Mouse (Mus musculus) midbrain, embryonic 14.5 days (tissue): ENCODE data around the gene Krt78. TPM values are rescaled to one million over a fixed set of nuclear protein-coding genes. Genes with fewer than 3 reads are reported as not detected.

Experiments
- ATAC-seq: fragments of 200-750 bp; cut with Nextera tagmentation; 2 replicates; pipeline ENCODE4 v1.8.0; 2017; ENCODE audit warnings: moderate number of reproducible peaks, moderate library complexity; ENCODE audit not compliant: low FRiP score, low TSS enrichment
- DNase-seq: peaks from one replicate; pipeline ENCODE4 v3.0.0-alpha.2; 2015
- H3K27ac ChIP-seq: fragments of 300-500 bp; sonication (generic); replicated peaks from 2 replicates; pipeline ENCODE4 v1.5.1; 2014; ENCODE audit warnings: mild to moderate bottlenecking, low read depth, low read length, moderate library complexity
- H3K27me3 ChIP-seq: fragments of 300-500 bp; sonication (generic); 2 replicates; pipeline ENCODE4 v1.6.1; 2014; ENCODE audit warnings: low read length, control low read depth, mixed read lengths; ENCODE audit not compliant: control insufficient read depth, insufficient read depth
- H3K36me3 ChIP-seq: fragments of 300-500 bp; sonication (generic); 2 replicates; pipeline ENCODE4 v1.6.1; 2014; ENCODE audit warnings: low read length, control low read depth; ENCODE audit not compliant: control insufficient read depth, insufficient read depth
- H3K4me1 ChIP-seq: fragments of 300-500 bp; sonication (generic); 2 replicates; pipeline ENCODE4 v1.6.1; 2014; ENCODE audit warnings: mild to moderate bottlenecking, antibody characterized with exemption, low read length, control low read depth; ENCODE audit not compliant: control insufficient read depth, insufficient read depth
- H3K4me2 ChIP-seq: fragments of 300-500 bp; sonication (generic); 2 replicates; pipeline ENCODE4 v1.6.1; 2014; ENCODE audit warnings: mild to moderate bottlenecking, low read length, moderate library complexity
- H3K4me3 ChIP-seq: fragments of 300-500 bp; sonication (generic); replicated peaks from 2 replicates; pipeline ENCODE4 v1.5.1; 2014; ENCODE audit warnings: low read depth, low read length
- H3K9ac ChIP-seq: fragments of 300-500 bp; sonication (generic); replicated peaks from 2 replicates; pipeline ENCODE4 v1.6.1; 2014; ENCODE audit warnings: mild to moderate bottlenecking, low read length, moderate library complexity
- H3K9me3 ChIP-seq: fragments of 300-500 bp; sonication (generic); 2 replicates; pipeline ENCODE4 v1.6.1; 2016; ENCODE audit warnings: low read length, control low read depth, mixed read lengths; ENCODE audit not compliant: control insufficient read depth
- WGBS: fragments of 180-500 bp; shearing (Covaris S2); extraction: QIAGEN DNeasy Blood & Tissue Kit; methylation state at CpG from one replicate; pipeline ENCODE4 v1.1.7; 2014; 5-methylcytosine and 5-hydroxymethylcytosine counted together
- polyA plus RNA-seq: library from polyadenylated mRNA; unstranded; fragments of >200 nt; fragmentation: Nextera tagmentation; extraction: Ambion mirVana; gene quantifications from 2 replicates; pipeline ENCODE4 v1.2.1, GENCODE M21; 2014

The Krt78 gene
- polyA plus RNA-seq, 1 experiment from 2014 or later: not detected

- H3K9ac ChIP-seq: no peak overlapping the region
Measured at GRCm38 (mm10) chr15:101945430-101945829, 8.7 kb downstream of the Krt78 start.

DNA sequence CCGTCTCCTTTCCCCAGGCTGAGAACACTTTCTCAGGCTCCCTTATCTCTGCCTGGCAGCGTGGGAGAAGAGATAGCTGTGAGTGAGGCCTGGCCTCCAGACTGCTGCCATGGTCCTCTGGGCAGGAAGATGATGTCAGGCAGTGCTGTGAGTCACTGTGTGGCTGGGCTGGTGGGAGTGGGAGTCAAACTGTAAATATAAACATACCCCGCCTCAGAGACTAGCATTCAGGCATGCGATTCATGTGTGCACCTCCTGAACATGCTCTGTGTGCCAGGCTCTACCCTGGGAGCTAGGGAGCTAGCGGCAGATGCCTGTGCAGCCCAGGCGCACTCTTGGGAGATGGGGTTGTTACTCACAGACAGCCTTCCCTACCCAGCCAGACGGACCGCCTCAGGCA lies 12.1 kb downstream of the Krt78 start:
- Histone ChIP-seq H3K36me3 (no peaks in the 10 kb centered on the region), H3K9me3 (no peaks in the 10 kb centered on the region), H3K27ac (no peak overlapping the region), H3K4me3 (no peak overlapping the region), H3K27me3 (no peaks in the 10 kb centered on the region), H3K9ac (no peak overlapping the region), H3K4me2 (no peak overlapping the region), H3K4me1 (no peaks in the 10 kb centered on the region)
- ATAC-seq (no peak), DNase-seq (no peak)
- 74% methylated on average over 8 of the region's 8 CpGs for WGBS

More at GRCm38 (mm10) chr15:101945430-101945829, 8.7 kb downstream of the Krt78 start:
- H3K4me2 ChIP-seq: no peak overlapping the region
- no peak overlapping the region for H3K4me3 ChIP-seq
- H3K36me3 ChIP-seq: no peaks in the 10 kb centered on the region
- WGBS: 88% methylated on average over 1 of the region's 1 CpGs
- H3K9me3 ChIP-seq: no peaks in the 10 kb centered on the region
- ATAC-seq (no peak), DNase-seq (no peak)
- H3K4me1 ChIP-seq: no peaks in the 10 kb centered on the region
- H3K27ac ChIP-seq: no peak overlapping the region
- H3K27me3 ChIP-seq: no peaks in the 10 kb centered on the region

DNA sequence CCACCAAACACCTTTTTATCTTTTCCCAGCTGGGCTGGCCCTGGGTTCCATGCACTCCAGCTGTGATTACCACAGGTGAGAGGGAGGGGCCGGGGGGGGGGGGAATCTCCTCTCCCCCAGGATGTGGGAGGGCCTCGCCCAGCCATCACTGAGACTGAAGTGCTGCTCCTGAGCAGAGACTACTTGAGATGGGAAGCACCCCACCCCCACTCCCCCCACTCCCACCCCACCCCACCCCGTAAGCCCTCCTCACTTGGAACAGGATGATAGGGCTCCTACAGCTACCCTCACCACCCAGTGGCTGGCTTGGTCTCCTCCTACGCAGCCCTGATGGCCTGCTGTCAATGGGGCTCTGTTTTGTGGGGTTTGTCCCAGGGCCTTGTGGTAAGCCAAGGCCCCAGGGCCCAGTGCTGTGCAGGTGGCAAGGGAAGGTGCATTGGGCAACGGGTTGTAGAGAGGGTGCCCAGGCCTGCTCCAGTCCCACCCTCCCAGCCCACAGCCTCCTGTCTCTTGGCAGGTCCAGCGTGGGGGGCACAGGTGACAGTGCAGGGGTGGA lies 13.7 kb downstream of the Krt78 start, which contains the start of gene Krt79:
Gene Krt79, minus strand, starts transcription at position 51 of the 556 bp plus-strand sequence.
- WGBS: 75% methylated on average over 6 of the region's 6 CpGs
- H3K9ac ChIP-seq: no peak within 1 kb of the TSS
- ATAC-seq: no peak
- no peaks in the 10 kb centered on the region for H3K9me3 ChIP-seq
- no peak within 1 kb of the TSS for H3K4me3 ChIP-seq
- no peak for DNase-seq
- no peak within 1 kb of the TSS for H3K4me2 ChIP-seq
- H3K27me3 ChIP-seq: no peaks in the 10 kb centered on the region
- no peaks in the 10 kb centered on the region for H3K4me1 ChIP-seq
- H3K36me3 ChIP-seq: no peaks in the 10 kb centered on the region
- no peak within 1 kb of the TSS for H3K27ac ChIP-seq

GRCm38 (mm10) chr15:101938600-101939308 lies 15.3 kb downstream of the Krt78 start:
- no peak overlapping the region for H3K4me3 ChIP-seq
- H3K9me3 ChIP-seq: no peaks in the 10 kb centered on the region
- H3K4me1 ChIP-seq: no peaks in the 10 kb centered on the region
- H3K9ac ChIP-seq: no peak overlapping the region
- DNase-seq (no peak), ATAC-seq (no peak)
- H3K36me3 ChIP-seq: no peaks in the 10 kb centered on the region
- H3K27ac ChIP-seq: no peak overlapping the region
- H3K27me3 ChIP-seq: no peaks in the 10 kb centered on the region
- no peak overlapping the region for H3K4me2 ChIP-seq
- 88% methylated on average over 9 of the region's 9 CpGs for WGBS

GRCm38 (mm10) chr15:101933024-101933423 lies 21.1 kb downstream of the Krt78 start:
- no peaks in the 10 kb centered on the region for H3K27me3 ChIP-seq
- no peak overlapping the region for H3K27ac ChIP-seq
- no peak overlapping the region for H3K9ac ChIP-seq
- no peak overlapping the region for H3K4me2 ChIP-seq
- ATAC-seq (no peak), DNase-seq (no peak)
- H3K36me3 ChIP-seq: no peaks in the 10 kb centered on the region
- 82% methylated on average over 6 of the region's 6 CpGs for WGBS
- peaks cover 7% of the 10 kb centered on the region; the same call in 1 of the 2 replicates for H3K4me1 ChIP-seq
- no peak overlapping the region for H3K4me3 ChIP-seq
- no peaks in the 10 kb centered on the region for H3K9me3 ChIP-seq

GRCm38 (mm10) chr15:101929666-101930065 lies 24.4 kb downstream of the Krt78 start:
- no peaks in the 10 kb centered on the region for H3K36me3 ChIP-seq
- WGBS: 5% methylated on average over 17 of the region's 17 CpGs
- no peak for ATAC-seq
- no peaks in the 10 kb centered on the region for H3K27me3 ChIP-seq
- DNase-seq: peak; percentile 17
- H3K9ac ChIP-seq: 0 out of 2 replicates have a peak overlapping the region, but pooled peaks have one; percentile 6
- H3K4me2 ChIP-seq: peak overlapping the region; percentile 36
- H3K4me1 ChIP-seq: peaks cover 7% of the 10 kb centered on the region; the same call in 1 of the 2 replicates
- 0 out of 2 replicates have a peak overlapping the region, but pooled peaks have one; percentile 7 for H3K4me3 ChIP-seq
- H3K9me3 ChIP-seq: no peaks in the 10 kb centered on the region
- no peak overlapping the region for H3K27ac ChIP-seq

GRCm38 (mm10) chr15:101929087-101929486 lies 25.0 kb downstream of the Krt78 start:
- Histone ChIP-seq H3K27me3 (no peaks in the 10 kb centered on the region), H3K9ac (no peak overlapping the region), H3K4me2 (no peak overlapping the region), H3K27ac (no peak overlapping the region), H3K36me3 (no peaks in the 10 kb centered on the region), H3K4me3 (no peak overlapping the region), H3K9me3 (no peaks in the 10 kb centered on the region), H3K4me1 (peaks cover 7% of the 10 kb centered on the region; the same call in 1 of the 2 replicates)
- DNase-seq: no peak
- WGBS: 23% methylated on average over 9 of the region's 9 CpGs
- no peak for ATAC-seq

DNA sequence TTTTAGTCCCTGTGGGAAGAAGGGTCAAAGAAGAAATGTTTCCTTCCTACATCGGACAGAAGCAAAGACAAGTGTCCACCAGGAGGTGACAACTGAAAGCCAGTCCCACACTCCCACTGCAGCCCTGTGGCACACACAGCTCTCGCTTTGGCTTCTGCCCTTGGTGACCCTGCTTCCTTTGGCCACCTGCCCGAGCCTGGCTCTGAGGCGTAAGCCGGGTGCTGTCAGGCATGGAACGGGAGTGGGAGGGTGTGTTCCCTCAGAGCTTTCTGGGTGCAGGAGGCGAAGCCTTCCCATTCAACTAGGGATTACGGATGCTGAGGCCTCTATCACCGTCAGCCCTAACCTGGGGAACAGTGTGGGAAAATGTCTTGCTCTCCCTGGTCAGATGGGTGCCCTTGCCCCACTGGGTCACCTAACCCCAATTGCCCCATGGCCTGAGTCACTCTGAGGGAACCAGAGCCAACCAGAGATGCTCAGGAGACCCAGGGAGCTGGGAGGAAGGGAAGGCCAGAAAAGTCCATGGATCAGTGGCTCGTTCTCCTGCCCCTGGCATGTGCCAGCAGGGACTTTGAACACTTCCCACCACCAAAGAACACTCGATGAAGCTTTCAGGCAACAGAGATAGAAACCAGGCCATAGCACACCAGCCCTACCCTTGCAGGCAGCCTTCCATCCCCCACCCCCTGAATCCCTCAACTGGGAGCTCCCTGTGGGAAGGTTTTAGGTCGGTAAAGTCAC lies 26.6 kb downstream of the Krt78 start:
- H3K9ac ChIP-seq: no peak overlapping the region
- H3K27me3 ChIP-seq: no peaks in the 10 kb centered on the region
- no peak for ATAC-seq
- H3K27ac ChIP-seq: no peak overlapping the region
- peaks cover 7% of the 10 kb centered on the region; the same call in 1 of the 2 replicates for H3K4me1 ChIP-seq
- DNase-seq: no peak
- no peaks in the 10 kb centered on the region for H3K9me3 ChIP-seq
- no peak overlapping the region for H3K4me3 ChIP-seq
- no peak overlapping the region for H3K4me2 ChIP-seq
- 62% methylated on average over 12 of the region's 12 CpGs for WGBS
- no peaks in the 10 kb centered on the region for H3K36me3 ChIP-seq
